Mouse (Mus musculus) c-Kit-negative CD71-positive TER-119-positive erythroid progenitor cells, embryonic 14.5 days (primary cell): ENCODE measurements around the gene Rgs11.
"Not testable (repeated sequence)": the region's sequence is repeated elsewhere in the genome, so short reads cannot be mapped to it uniquely, and the experiment has no call there.

ENCODE experiments used
- DNase-seq: peaks from one replicate; pipeline ENCODE4 v3.0.0-alpha.2; 2013; ENCODE audit warnings: low read depth, low spot score

Rgs11 gene

GRCm38 (mm10) chr17:26202737-26203136 is at the start of gene Rgs11:
Rgs11 (plus strand) TSS chr17:26202951.
- no peak for DNase-seq

GRCm38 (mm10) chr17:26162736-26163135 is 40.0 kb upstream of the Rgs11 start:
- DNase-seq = no peak

- DNase-seq = no peak
Measured at GRCm38 (mm10) chr17:26168039-26168438, 34.7 kb upstream of the Rgs11 start.

GRCm38 (mm10) chr17:26175248-26175647 is 27.5 kb upstream of the Rgs11 start:
- DNase-seq = not testable (repeated sequence)

- DNase-seq = no peak
Measured at GRCm38 (mm10) chr17:26178611-26179010, 24.1 kb upstream of the Rgs11 start.

DNA sequence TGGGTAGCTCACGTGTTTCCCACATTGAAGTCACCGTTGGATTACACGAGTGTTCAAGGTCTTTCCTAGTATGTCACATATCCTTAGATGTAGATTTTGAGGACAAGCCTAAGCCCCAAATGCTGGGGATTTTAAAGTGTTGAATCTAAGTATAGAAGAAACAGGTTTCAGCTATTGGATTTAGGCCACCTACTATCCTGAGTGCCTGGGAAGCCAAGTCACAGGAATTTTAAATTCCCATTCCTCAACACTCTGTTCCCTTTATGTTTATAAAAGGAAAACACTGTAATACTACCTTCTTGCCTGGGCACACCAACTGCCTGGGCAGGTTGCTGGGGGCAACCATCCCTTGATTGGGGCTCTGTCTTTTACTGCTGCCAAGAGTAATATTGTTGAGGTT is 21.6 kb upstream of the Rgs11 start:
- no peak for DNase-seq

DNA sequence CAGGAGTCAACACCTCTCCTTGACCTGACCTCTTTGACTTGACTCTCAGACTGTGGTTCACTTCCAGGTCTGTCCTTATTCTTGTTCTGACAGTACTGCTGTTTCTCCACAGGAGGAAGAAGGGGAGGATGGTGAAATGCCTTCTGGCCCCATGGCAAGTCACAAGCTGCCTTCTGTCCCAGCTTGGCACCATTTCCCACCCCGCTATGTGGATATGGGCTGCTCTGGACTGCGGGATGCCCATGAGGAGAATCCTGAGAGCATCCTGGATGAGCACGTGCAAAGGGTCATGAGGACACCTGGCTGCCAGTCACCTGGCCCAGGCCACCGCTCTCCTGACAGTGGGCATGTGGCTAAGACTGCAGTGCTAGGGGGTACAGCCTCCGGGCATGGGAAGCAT is 15.2 kb upstream of the Rgs11 start:
- DNase-seq = no peak

DNA sequence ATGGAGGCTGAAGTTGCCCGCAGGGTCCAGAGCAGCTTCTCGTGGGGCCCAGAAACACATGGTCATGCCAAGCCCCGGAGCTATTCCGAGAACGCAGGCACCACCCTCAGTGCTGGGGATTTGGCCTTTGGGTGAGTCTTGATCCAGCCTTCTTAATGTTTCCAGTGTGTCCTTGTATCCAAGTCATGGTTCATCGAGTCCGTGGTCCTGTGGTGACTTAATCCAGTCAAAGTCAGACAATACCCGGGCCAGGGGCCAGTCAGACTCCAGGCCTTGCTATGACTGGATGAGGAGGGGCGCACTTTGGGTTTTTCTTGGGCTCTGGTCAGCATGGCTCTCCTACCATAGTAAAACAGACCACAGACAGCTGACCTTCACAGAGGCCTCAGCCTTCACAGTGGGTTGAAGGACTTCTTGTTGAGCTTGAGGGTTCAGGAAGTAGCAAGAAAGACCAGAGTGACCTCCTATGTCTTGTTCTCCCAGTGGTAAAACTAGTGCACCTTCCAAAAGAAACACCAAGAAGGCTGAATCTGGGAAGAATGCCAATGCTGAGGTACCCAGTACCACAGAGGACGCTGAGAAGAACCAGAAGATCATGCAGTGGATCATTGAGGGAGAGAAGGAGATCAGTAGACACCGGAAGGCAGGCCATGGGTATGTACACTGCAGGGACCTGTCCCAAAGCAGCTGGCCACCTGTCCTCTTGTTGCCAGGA is 14.5 kb upstream of the Rgs11 start:
- no peak for DNase-seq

DNA sequence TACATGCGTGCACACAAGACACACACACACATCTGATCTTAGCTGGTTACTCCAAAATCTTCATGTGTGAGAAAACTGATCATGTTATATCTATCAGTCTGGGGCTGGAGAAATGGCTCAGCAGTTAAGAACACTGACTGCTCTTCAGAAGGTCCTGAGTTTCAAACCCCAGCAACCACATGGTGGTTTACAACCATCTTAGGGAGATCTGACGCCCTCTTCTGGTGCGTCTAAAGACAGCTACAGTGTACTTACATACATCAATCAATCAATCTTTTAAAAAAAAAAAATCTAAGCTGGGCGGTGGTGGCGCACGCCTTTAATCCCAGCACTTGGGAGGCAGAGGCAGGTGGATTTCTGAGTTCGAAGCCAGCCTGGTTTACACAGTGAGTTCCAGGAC is 11.3 kb upstream of the Rgs11 start:
- DNase-seq = not testable (repeated sequence)

GRCm38 (mm10) chr17:26192481-26193190 is 10.1 kb upstream of the Rgs11 start:
- DNase-seq = no peak

GRCm38 (mm10) chr17:26198892-26199291 is 3.9 kb upstream of the Rgs11 start, which contains the start of gene Pdia2:
Pdia2 (minus strand) TSS chr17:26199087.
- DNase-seq = peak; percentile 38

DNA sequence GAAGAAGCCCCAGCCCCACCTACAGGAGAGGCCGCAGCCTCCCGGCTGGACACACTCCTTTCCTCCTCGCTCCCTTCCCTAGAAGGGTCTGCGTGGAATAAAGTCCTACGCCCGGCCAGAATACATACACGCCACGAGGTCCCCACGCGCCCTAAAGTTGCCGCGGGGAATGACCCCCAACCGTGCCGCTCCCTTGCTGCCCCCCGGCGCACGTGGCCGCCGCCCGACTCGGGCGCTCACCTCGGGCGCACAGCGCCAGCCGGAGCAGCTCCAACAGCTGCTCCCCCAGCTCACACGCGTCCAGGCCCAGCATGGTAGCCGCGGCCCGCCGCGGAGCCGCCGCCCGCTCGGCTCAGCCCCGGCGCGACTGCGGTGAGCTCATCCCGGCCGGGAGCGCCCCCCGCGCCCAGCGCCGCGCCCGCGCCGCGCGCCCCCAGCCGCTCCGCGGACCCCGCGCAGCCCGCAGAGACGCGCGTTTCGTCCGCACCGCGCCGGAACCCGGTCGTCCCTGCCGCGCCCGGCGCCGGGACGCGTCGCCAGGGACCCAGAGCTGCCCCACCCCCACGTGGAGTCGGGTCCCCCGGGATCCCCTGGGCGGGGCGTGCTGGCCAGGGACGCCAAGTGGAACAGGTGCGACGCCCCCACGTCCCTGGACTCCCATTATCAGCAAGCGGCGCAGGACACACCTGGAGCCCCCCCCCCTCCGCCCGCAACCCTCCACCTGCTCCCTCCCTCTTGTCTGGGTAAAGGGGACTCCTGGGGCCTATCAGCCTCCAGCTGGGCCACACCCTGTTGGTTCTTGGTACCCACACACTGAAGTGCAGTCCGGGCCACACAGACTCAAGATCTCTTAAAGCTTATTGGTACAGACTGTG is 1.7 kb upstream of the Rgs11 start:
- DNase-seq = no peak

DNA sequence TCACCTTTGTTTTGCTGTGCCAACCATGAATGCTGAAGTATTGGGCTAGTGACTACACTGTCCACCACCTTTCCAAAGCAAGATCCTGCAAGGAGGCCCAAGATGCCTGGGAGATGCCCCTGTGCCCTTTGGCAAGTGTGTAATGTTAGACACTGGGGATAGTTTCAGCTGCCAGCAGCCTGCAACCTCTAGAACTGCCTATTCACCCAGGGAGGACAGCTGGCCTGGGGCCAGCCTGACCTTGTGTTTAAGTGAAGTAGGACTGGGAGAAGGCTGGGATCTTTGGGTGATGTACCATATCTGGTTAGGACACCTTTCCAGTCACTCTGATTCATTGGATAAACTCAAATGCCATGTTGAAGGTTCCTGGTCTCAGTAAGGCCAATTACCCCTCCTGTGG is 753 bp upstream of the Rgs11 start:
- no peak for DNase-seq

DNA sequence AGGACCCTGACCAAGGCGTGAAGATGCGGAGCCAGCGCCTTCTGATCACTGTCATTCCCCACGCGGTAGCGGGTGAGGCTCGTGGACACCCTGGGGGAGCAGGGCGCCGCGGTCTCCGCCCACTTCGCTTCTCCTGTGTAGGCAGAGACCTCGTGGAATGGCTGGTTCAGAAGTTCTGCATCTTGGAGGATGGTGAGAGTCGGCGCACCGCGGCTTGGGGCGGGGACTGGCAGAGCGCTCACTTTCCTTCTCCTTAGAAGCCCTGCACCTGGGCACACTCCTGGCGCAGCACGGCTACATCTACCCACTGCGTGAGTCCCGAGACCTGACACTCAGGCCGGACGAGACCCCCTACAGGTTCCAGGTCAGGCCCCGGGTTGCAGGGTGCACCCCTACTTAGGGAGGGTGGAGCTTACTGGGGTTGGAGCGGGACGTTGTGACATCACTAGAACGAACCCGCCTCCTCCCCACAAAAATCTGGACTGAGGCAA is 615 bp downstream of the Rgs11 start:
- no peak for DNase-seq

GRCm38 (mm10) chr17:26204766-26205165 is 2.0 kb downstream of the Rgs11 start:
- no peak for DNase-seq

- DNase-seq = no peak
Measured at GRCm38 (mm10) chr17:26206392-26206791, 3.6 kb downstream of the Rgs11 start.

DNA sequence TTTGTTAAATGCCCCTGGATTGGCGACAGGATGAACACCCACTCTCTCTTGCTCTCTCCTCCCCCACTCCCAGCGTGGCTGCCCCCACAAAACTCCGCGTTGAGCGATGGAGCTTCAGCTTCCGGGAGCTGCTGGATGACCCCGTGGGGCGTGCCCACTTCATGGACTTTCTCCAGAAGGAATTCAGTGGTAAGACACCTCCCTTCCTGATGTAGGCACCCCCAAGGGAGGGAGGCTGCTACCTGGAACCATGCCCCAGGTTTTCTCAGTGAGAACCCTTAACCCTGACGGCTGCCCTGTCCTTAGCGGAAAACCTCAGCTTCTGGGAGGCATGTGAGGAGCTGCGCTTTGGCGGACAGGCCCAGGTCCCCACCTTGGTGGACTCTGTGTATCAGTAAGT is 4.9 kb downstream of the Rgs11 start, which contains the start of gene Arhgdig:
TSS of gene Arhgdig (minus strand) at position 101 of the 400 bp plus-strand sequence.
- DNase-seq = no peak

DNA sequence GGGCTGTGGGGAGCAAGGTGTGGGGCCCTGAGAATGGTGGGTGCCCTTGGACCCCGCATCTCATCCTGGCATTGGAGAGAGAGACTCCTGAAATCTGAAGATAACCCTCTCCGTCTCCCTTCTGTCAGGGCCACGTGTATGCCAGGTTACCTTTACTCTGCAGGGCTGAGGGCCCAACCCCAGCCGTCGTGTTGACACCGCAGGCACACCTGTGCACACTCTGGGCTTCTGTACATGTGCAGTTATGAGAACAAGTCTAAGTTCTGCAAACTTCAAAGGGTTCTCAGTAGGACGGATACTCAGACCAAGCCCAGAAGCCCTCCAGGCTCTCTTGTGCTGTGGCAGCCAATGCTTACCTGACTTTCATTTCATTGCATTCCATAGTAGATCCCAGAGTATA is 9.5 kb downstream of the Rgs11 start:
- no peak for DNase-seq

GRCm38 (mm10) chr17:26212681-26213080 is 9.9 kb downstream of the Rgs11 start:
- DNase-seq = no peak

- DNase-seq = no peak
Measured at GRCm38 (mm10) chr17:26221508-26221907, 18.8 kb downstream of the Rgs11 start.

- no peak for DNase-seq
Measured at GRCm38 (mm10) chr17:26225150-26225549, 22.4 kb downstream of the Rgs11 start.

GRCm38 (mm10) chr17:26229776-26230175 is 27.0 kb downstream of the Rgs11 start:
- DNase-seq = no peak
